Mouse (Mus musculus): ENCODE measurements at regions not wholly inside any gene's neighbourhood (a gene's known extent, or its start where the extent isn't known, plus 50 kb on each side); places are given as distances from the start of the nearest gene placed in this dataset.

GRCm38 (mm10) chr5:126343570-126343969 lies 812.0 kb downstream of the Tmem132b start:
- no peak overlapping the region for H3K27ac ChIP-seq (ENCODE audit: low read length)
- WGBS: 83% methylated on average over 9 of the region's 9 CpGs
- no peak overlapping the region for H3K4me3 ChIP-seq (ENCODE audit: low read depth, low read length)
- H3K9me3 ChIP-seq (ENCODE audit: low read length): no peaks in the 10 kb centered on the region
- no peak for TF ChIP-seq CTCF (IDR thresholded peaks at IDR 0.05)
- TF ChIP-seq EP300 (IDR thresholded peaks at IDR 0.05): no peak
- ATAC-seq (no peak), DNase-seq (ENCODE audit: low spot score) (no peak)
- H3K9ac ChIP-seq (replicated peaks; ENCODE audit: low read depth): no peak overlapping the region
- H3K4me2 ChIP-seq (replicated peaks; ENCODE audit: low read depth, low read length): no peak overlapping the region
- H3K36me3 ChIP-seq (ENCODE audit: insufficient read depth, low read length): no peaks in the 10 kb centered on the region
- H3K27me3 ChIP-seq (replicated peaks; ENCODE audit: insufficient read depth, low read length): no peaks in the 10 kb centered on the region
- H3K4me1 ChIP-seq (ENCODE audit: insufficient read depth, low read depth, low read length): no peaks in the 10 kb centered on the region

- no peak for ATAC-seq
- no peak for TF ChIP-seq CTCF (IDR thresholded peaks at IDR 0.05)
- no peak for TF ChIP-seq EP300 (IDR thresholded peaks at IDR 0.05)
- DNase-seq (ENCODE audit: low spot score): no peak
- H3K27me3 ChIP-seq (replicated peaks; ENCODE audit: insufficient read depth, low read length): no peaks in the 10 kb centered on the region
- no peaks in the 10 kb centered on the region for H3K9me3 ChIP-seq (ENCODE audit: low read length)
- no peak overlapping the region for H3K4me3 ChIP-seq (ENCODE audit: low read depth, low read length)
- no peak overlapping the region for H3K9ac ChIP-seq (replicated peaks; ENCODE audit: low read depth)
- H3K4me1 ChIP-seq (ENCODE audit: insufficient read depth, low read depth, low read length): no peaks in the 10 kb centered on the region
- no peak overlapping the region for H3K27ac ChIP-seq (ENCODE audit: low read length)
- WGBS: 88% methylated on average over 2 of the region's 2 CpGs
- H3K36me3 ChIP-seq (ENCODE audit: insufficient read depth, low read length): no peaks in the 10 kb centered on the region
- H3K4me2 ChIP-seq (replicated peaks; ENCODE audit: low read depth, low read length): no peak overlapping the region
Observed at GRCm38 (mm10) chr5:126350936-126351335, 819.4 kb downstream of the Tmem132b start.

GRCm38 (mm10) chr5:126369436-126369835 lies 837.9 kb downstream of the Tmem132b start:
- H3K4me2 ChIP-seq (replicated peaks; ENCODE audit: low read depth, low read length): no peak overlapping the region
- no peak for DNase-seq (ENCODE audit: low spot score)
- H3K9ac ChIP-seq (replicated peaks; ENCODE audit: low read depth): no peak overlapping the region
- WGBS: 81% methylated on average over 2 of the region's 2 CpGs
- H3K9me3 ChIP-seq (ENCODE audit: low read length): no peaks in the 10 kb centered on the region
- H3K4me1 ChIP-seq (ENCODE audit: insufficient read depth, low read depth, low read length): no peaks in the 10 kb centered on the region
- ATAC-seq: no peak
- TF ChIP-seq EP300 (IDR thresholded peaks at IDR 0.05) (no peak), CTCF (IDR thresholded peaks at IDR 0.05) (no peak)
- no peak overlapping the region for H3K27ac ChIP-seq (ENCODE audit: low read length)
- no peak overlapping the region for H3K4me3 ChIP-seq (ENCODE audit: low read depth, low read length)
- H3K36me3 ChIP-seq (ENCODE audit: insufficient read depth, low read length): no peaks in the 10 kb centered on the region
- no peaks in the 10 kb centered on the region for H3K27me3 ChIP-seq (replicated peaks; ENCODE audit: insufficient read depth, low read length)

GRCm38 (mm10) chr5:126392306-126392705 lies 849.3 kb upstream of the Tmem132c start:
- no peak overlapping the region for H3K4me3 ChIP-seq (ENCODE audit: low read depth, low read length)
- DNase-seq (ENCODE audit: low spot score): no peak
- no peak for TF ChIP-seq CTCF (IDR thresholded peaks at IDR 0.05)
- TF ChIP-seq EP300 (IDR thresholded peaks at IDR 0.05): no peak
- H3K9me3 ChIP-seq (ENCODE audit: low read length): no peaks in the 10 kb centered on the region
- H3K4me1 ChIP-seq (ENCODE audit: insufficient read depth, low read depth, low read length): no peaks in the 10 kb centered on the region
- H3K27ac ChIP-seq (ENCODE audit: low read length): no peak overlapping the region
- H3K9ac ChIP-seq (replicated peaks; ENCODE audit: low read depth): no peak overlapping the region
- no peaks in the 10 kb centered on the region for H3K27me3 ChIP-seq (replicated peaks; ENCODE audit: insufficient read depth, low read length)
- ATAC-seq: no peak
- H3K36me3 ChIP-seq (ENCODE audit: insufficient read depth, low read length): no peaks in the 10 kb centered on the region
- 33% methylated on average over 1 of the region's 1 CpGs for WGBS
- H3K4me2 ChIP-seq (replicated peaks; ENCODE audit: low read depth, low read length): no peak overlapping the region

GRCm38 (mm10) chr5:126395331-126395730 lies 846.3 kb upstream of the Tmem132c start:
- Histone ChIP-seq H3K9ac (replicated peaks; ENCODE audit: low read depth) (no peak overlapping the region), H3K27me3 (replicated peaks; ENCODE audit: insufficient read depth, low read length) (no peaks in the 10 kb centered on the region), H3K4me3 (ENCODE audit: low read depth, low read length) (no peak overlapping the region), H3K9me3 (ENCODE audit: low read length) (no peaks in the 10 kb centered on the region), H3K27ac (ENCODE audit: low read length) (no peak overlapping the region), H3K36me3 (ENCODE audit: insufficient read depth, low read length) (no peaks in the 10 kb centered on the region), H3K4me1 (ENCODE audit: insufficient read depth, low read depth, low read length) (no peaks in the 10 kb centered on the region), H3K4me2 (replicated peaks; ENCODE audit: low read depth, low read length) (no peak overlapping the region)
- TF ChIP-seq EP300 (IDR thresholded peaks at IDR 0.05): no peak
- TF ChIP-seq CTCF (IDR thresholded peaks at IDR 0.05): no peak
- ATAC-seq: no peak
- DNase-seq (ENCODE audit: low spot score): no peak
- 42% methylated on average over 8 of the region's 8 CpGs for WGBS

GRCm38 (mm10) chr5:126431748-126432147 lies 809.9 kb upstream of the Tmem132c start:
- Histone ChIP-seq H3K9me3 (ENCODE audit: low read length) (0 out of 2 replicates have a peak, but pooled peaks cover 4% of the 10 kb centered on the region), H3K4me1 (ENCODE audit: insufficient read depth, low read depth, low read length) (no peaks in the 10 kb centered on the region), H3K27me3 (replicated peaks; ENCODE audit: insufficient read depth, low read length) (no peaks in the 10 kb centered on the region), H3K9ac (replicated peaks; ENCODE audit: low read depth) (no peak overlapping the region), H3K4me3 (ENCODE audit: low read depth, low read length) (no peak overlapping the region), H3K27ac (ENCODE audit: low read length) (no peak overlapping the region), H3K4me2 (replicated peaks; ENCODE audit: low read depth, low read length) (no peak overlapping the region), H3K36me3 (ENCODE audit: insufficient read depth, low read length) (no peaks in the 10 kb centered on the region)
- no peak for ATAC-seq
- DNase-seq (ENCODE audit: low spot score): no peak
- WGBS: 73% methylated on average over 1 of the region's 1 CpGs
- TF ChIP-seq CTCF (IDR thresholded peaks at IDR 0.05) (no peak), EP300 (IDR thresholded peaks at IDR 0.05) (no peak)

- Histone ChIP-seq H3K36me3 (ENCODE audit: insufficient read depth, low read length) (no peaks in the 10 kb centered on the region), H3K27ac (ENCODE audit: low read length) (no peak overlapping the region), H3K4me1 (ENCODE audit: insufficient read depth, low read depth, low read length) (no peaks in the 10 kb centered on the region), H3K4me2 (replicated peaks; ENCODE audit: low read depth, low read length) (no peak overlapping the region), H3K4me3 (ENCODE audit: low read depth, low read length) (no peak overlapping the region), H3K9ac (replicated peaks; ENCODE audit: low read depth) (no peak overlapping the region), H3K9me3 (ENCODE audit: low read length) (no peaks in the 10 kb centered on the region), H3K27me3 (replicated peaks; ENCODE audit: insufficient read depth, low read length) (no peaks in the 10 kb centered on the region)
- DNase-seq (ENCODE audit: low spot score) (no peak), ATAC-seq (no peak)
- WGBS: 94% methylated on average over 1 of the region's 1 CpGs
- no peak for TF ChIP-seq EP300 (IDR thresholded peaks at IDR 0.05)
- no peak for TF ChIP-seq CTCF (IDR thresholded peaks at IDR 0.05)
Observed at GRCm38 (mm10) chr5:126438696-126439095, 802.9 kb upstream of the Tmem132c start.
